Mouse (Mus musculus) CH12.LX (cell line): ENCODE measurements around the gene Anapc16. TPM values are rescaled to one million over a fixed set of nuclear protein-coding genes. Genes with fewer than 3 reads are reported as not detected.

ENCODE experiments used
- DNase-seq: peaks from one replicate; pipeline ENCODE4 v3.0.0-alpha.2; 2013; ENCODE audit errors: extremely low read depth
- H3K27ac ChIP-seq: 2 replicates; pipeline ENCODE4 v1.5.1; 2012; ENCODE audit warnings: low read depth, mild to moderate bottlenecking, control low read depth, moderate library complexity; ENCODE audit not compliant: insufficient read depth
- H3K27me3 ChIP-seq: replicated peaks from 2 replicates; pipeline ENCODE3; 2012; ENCODE audit warnings: inconsistent platforms
- H3K36me3 ChIP-seq, 2 experiments: replicated peaks in 1 of 2; 2 replicates each; pipeline versions ENCODE3 to v1.6.1; 2012; ENCODE audit warnings: inconsistent platforms in 1 of 2, low read length in 1 of 2, mild to moderate bottlenecking in 1 of 2, mixed read lengths in 1 of 2, moderate library complexity in 1 of 2; ENCODE audit not compliant: control insufficient read depth in 1 of 2, insufficient read depth in 1 of 2
- H3K4me1 ChIP-seq, 2 experiments: 2 replicates each; pipeline ENCODE4 v1.6.1; 2012; ENCODE audit warnings: inconsistent platforms in 1 of 2, moderate library complexity in 1 of 2; ENCODE audit not compliant: insufficient read depth in 2 of 2, control insufficient read depth in 1 of 2
- H3K4me2 ChIP-seq: 2 replicates; pipeline ENCODE4 v1.6.1; 2012; ENCODE audit warnings: low read depth, mild to moderate bottlenecking, control low read depth; ENCODE audit not compliant: poor library complexity, insufficient read depth, severe bottlenecking
- H3K4me3 ChIP-seq, 3 experiments: fragments of 150-350 bp in 1 of 3; sonication (generic) in 1 of 3; replicated peaks in 1 of 3; 2 replicates each; pipeline versions ENCODE3 to v1.5.1; 2011 to 2012; ENCODE audit warnings: low read depth in 2 of 3, low read length in 2 of 3, mild to moderate bottlenecking in 2 of 3, moderate library complexity in 2 of 3, control low read depth in 1 of 3, improper control_type of control experiment in 1 of 3, inconsistent platforms in 1 of 3, mixed read lengths in 1 of 3; ENCODE audit not compliant: poor library complexity in 1 of 3
- H3K79me2 ChIP-seq: replicated peaks from 2 replicates; pipeline ENCODE4 v1.6.1; 2012; ENCODE audit warnings: mild to moderate bottlenecking, moderate library complexity; ENCODE audit not compliant: control insufficient read depth, poor library complexity, insufficient read depth, severe bottlenecking; ENCODE audit errors: extremely low read depth
- H3K9ac ChIP-seq: 2 replicates; pipeline ENCODE4 v1.6.1; 2012; ENCODE audit warnings: low read depth, mild to moderate bottlenecking, control low read depth, moderate library complexity; ENCODE audit not compliant: insufficient read depth
- H3K9me3 ChIP-seq: replicated peaks from 2 replicates; pipeline ENCODE3; 2012; ENCODE audit warnings: low read length, inconsistent platforms, mixed read lengths
- CHD1 ChIP-seq: IDR thresholded peaks from 2 replicates; pipeline ENCODE4 v1.6.1; 2012; ENCODE audit warnings: low read depth, low read length, improper control_type of control experiment, inconsistent platforms
- E2F4 ChIP-seq: IDR thresholded peaks from 2 replicates; pipeline ENCODE4 v1.6.1; 2011; ENCODE audit warnings: low read depth, low read length, improper control_type of control experiment; ENCODE audit not compliant: insufficient replicate concordance
- ELF1 ChIP-seq: IDR thresholded peaks from 2 replicates; pipeline ENCODE4 v1.6.1; 2014; ENCODE audit warnings: low read depth, mild to moderate bottlenecking, inconsistent platforms, low read length, improper control_type of control experiment
- EP300 ChIP-seq: IDR thresholded peaks from 2 replicates; pipeline ENCODE4 v1.6.1; 2011; ENCODE audit warnings: low read length, improper control_type of control experiment
- ETS1 ChIP-seq: conservative IDR thresholded peaks from 2 replicates; pipeline ENCODE4 v1.6.1; 2012; ENCODE audit warnings: low read depth, mild to moderate bottlenecking, inconsistent platforms, low read length, improper control_type of control experiment, moderate library complexity
- HCFC1 ChIP-seq: IDR thresholded peaks from 2 replicates; pipeline ENCODE4 v1.6.1; 2012; ENCODE audit warnings: low read depth, mild to moderate bottlenecking, inconsistent platforms, low read length, improper control_type of control experiment
- MAFK ChIP-seq: IDR thresholded peaks from 2 replicates; pipeline ENCODE4 v1.6.1; 2011; ENCODE audit warnings: low read length, improper control_type of control experiment; ENCODE audit not compliant: insufficient replicate concordance
- MAX ChIP-seq: IDR thresholded peaks from 2 replicates; pipeline ENCODE4 v1.6.1; 2011; ENCODE audit warnings: low read length, improper control_type of control experiment
- MAZ ChIP-seq: IDR thresholded peaks from 2 replicates; pipeline ENCODE4 v1.6.1; 2012; ENCODE audit warnings: low read depth, mild to moderate bottlenecking, inconsistent platforms, low read length, improper control_type of control experiment, moderate library complexity
- NRF1 ChIP-seq: IDR thresholded peaks from 2 replicates; pipeline ENCODE4 v1.6.1; 2014; ENCODE audit warnings: low read depth, mild to moderate bottlenecking, inconsistent platforms, low read length, improper control_type of control experiment, moderate library complexity
- PAX5 ChIP-seq: IDR thresholded peaks from 2 replicates; pipeline ENCODE4 v1.6.1; 2012; ENCODE audit warnings: low read length, inconsistent platforms, mixed read lengths
- POLR2A ChIP-seq: IDR thresholded peaks from 2 replicates; pipeline ENCODE4 v1.6.1; 2011; ENCODE audit warnings: low read depth, mild to moderate bottlenecking, improper control_type of control experiment, low read length
- POLR2AphosphoS2 ChIP-seq: IDR thresholded peaks from 2 replicates; pipeline ENCODE4 v1.6.1; 2011; ENCODE audit warnings: low read depth, low read length, improper control_type of control experiment
- RAD21 ChIP-seq: IDR thresholded peaks from 2 replicates; pipeline ENCODE4 v1.6.1; 2011; ENCODE audit warnings: low read depth, mild to moderate bottlenecking, low read length, improper control_type of control experiment, moderate library complexity
- RCOR1 ChIP-seq: conservative IDR thresholded peaks from 2 replicates; pipeline ENCODE4 v1.6.1; 2012; ENCODE audit warnings: low read depth, mild to moderate bottlenecking, inconsistent platforms, low read length, improper control_type of control experiment
- SIN3A ChIP-seq: IDR thresholded peaks from 2 replicates; pipeline ENCODE4 v1.6.1; 2012; ENCODE audit warnings: low read length, improper control_type of control experiment, inconsistent platforms
- TCF12 ChIP-seq: IDR thresholded peaks from 2 replicates; pipeline ENCODE4 v1.6.1; 2014; ENCODE audit warnings: low read depth, mild to moderate bottlenecking, inconsistent platforms, low read length, improper control_type of control experiment
- dilution Hi-C: fragments of 300-500 bp; cut with MboI; formaldehyde crosslinking; loops from 2 replicates; pipeline ENCODE4 v1.14.3; 2020; ENCODE audit warnings: low sequenced_read_pairs; ENCODE audit not compliant: extremely low pct_unique_long_range_greater_than_20kb, extremely low pct_ligation_motif_present
- in situ Hi-C: fragments of 300-500 bp; cut with MboI; formaldehyde crosslinking; loops from 3 replicates; pipeline ENCODE4 v1.14.3; 2019; ENCODE audit warnings: low sequenced_read_pairs, low pct_ligation_motif_present, low pct_unique_long_range_greater_than_20kb, mixed read lengths
- polyA plus RNA-seq: library from polyadenylated mRNA; unstranded; fragments of >175 nt; gene quantifications from 2 replicates; pipeline ENCODE4 v1.2.1, GENCODE M21; 2012; ENCODE audit warnings: low read depth; ENCODE audit not compliant: insufficient read length
- total RNA-seq, 2 experiments: library from RNA; depleted of rRNA; stranded (reverse); fragments of 300-350 nt in 1 of 2; fragments of >200 nt in 1 of 2; gene quantifications; 2 replicates each; pipeline ENCODE4 v1.2.3; 2012 to 2014

The Anapc16 gene
- total and polyA plus RNA-seq, 3 experiments, result 43.9 to 67.6 (median 64.9) TPM

DNA sequence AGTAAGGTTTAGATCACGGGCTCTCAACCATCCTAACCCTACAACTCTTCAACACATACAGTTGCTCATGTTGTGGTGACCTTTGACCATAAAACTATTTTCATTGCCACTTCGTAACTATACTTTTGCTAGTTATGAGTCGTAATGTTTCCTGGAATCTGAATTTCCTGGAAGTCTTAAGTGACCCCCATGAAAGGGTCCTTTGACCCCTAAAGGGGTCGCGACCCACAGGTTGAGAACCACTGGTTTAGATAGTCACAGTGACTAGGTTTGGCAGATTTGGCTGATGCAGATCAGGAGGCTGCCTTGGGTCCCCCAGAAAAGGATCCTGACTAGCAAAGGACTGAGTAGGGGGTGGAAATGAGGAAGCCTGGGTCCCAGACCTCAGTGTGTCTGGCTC lies 64.3 kb downstream of the Anapc16 start:
- in situ Hi-C loops, result no loop called here
- TF ChIP-seq TCF12 (no peak), NRF1 (no peak), MAX (no peak), E2F4 (no peak), PAX5 (no peak), HCFC1 (no peak), ETS1 (no peak), ELF1 (no peak), EP300 (no peak), SIN3A (no peak), MAFK (no peak), MAZ (no peak), POLR2AphosphoS2 (no peak), CHD1 (no peak), POLR2A (no peak), RAD21 (no peak), RCOR1 (no peak)
- Histone ChIP-seq H3K27ac (no peak overlapping the region), H3K4me2 (no peak overlapping the region), H3K27me3 (no peaks in the 10 kb centered on the region), H3K9me3 (no peaks in the 10 kb centered on the region), H3K4me1 (peaks cover 18 to 49% of the 10 kb centered on the region in 2 experiments), H3K4me3 (no peak overlapping the region), H3K36me3 (no peaks in the 10 kb centered on the region), H3K9ac (no peak overlapping the region), H3K79me2 (no peaks in the 10 kb centered on the region)
- DNase-seq, result no peak
- dilution Hi-C loops, result no loop called here

Other genes starting within 250 kb of the Anapc16 start
- gene Dnajb12, start 123.6 kb downstream of the Anapc16 start, total RNA-seq (2012; rRNA removed), result 17.0 and 21.5 TPM in 2 replicates
- gene Dnajb12, start 123.6 kb downstream of the Anapc16 start, total RNA-seq (2014; rRNA removed), result 13.1 and 13.9 TPM in 2 replicates
- 30.3 and 35.9 TPM in 2 replicates for gene Dnajb12, start 123.6 kb downstream of the Anapc16 start, polyA plus RNA-seq
- gene Ddit4, start 51.3 kb downstream of the Anapc16 start, total RNA-seq (2012; rRNA removed), result 45.7 and 136 TPM in 2 replicates
- gene Ddit4, start 51.3 kb downstream of the Anapc16 start, total RNA-seq (2014; rRNA removed), result 37.5 and 50.6 TPM in 2 replicates
- gene Ddit4, start 51.3 kb downstream of the Anapc16 start, polyA plus RNA-seq, result 38.9 and 39.5 TPM in 2 replicates
- 18.1 and 25.4 TPM in 2 replicates for gene Ascc1, start 330 bp downstream of the Anapc16 start, total RNA-seq (2012; rRNA removed)
- 20.1 and 21.0 TPM in 2 replicates for gene Ascc1, start 330 bp downstream of the Anapc16 start, total RNA-seq (2014; rRNA removed)
- 25.5 and 30.7 TPM in 2 replicates for gene Ascc1, start 330 bp downstream of the Anapc16 start, polyA plus RNA-seq
- 0.08 and 0.13 TPM in 2 replicates for gene Spock2, start 103.1 kb upstream of the Anapc16 start, total RNA-seq (2012; rRNA removed)
- gene Spock2, start 103.1 kb upstream of the Anapc16 start, total RNA-seq (2014; rRNA removed), result not detected in 2 replicates
- gene Spock2, start 103.1 kb upstream of the Anapc16 start, polyA plus RNA-seq, result 0.10 and 0.11 TPM in 2 replicates
- gene Chst3, start 216.1 kb upstream of the Anapc16 start, total RNA-seq (2012; rRNA removed), result 4.4 and 5.2 TPM in 2 replicates
- gene Chst3, start 216.1 kb upstream of the Anapc16 start, total RNA-seq (2014; rRNA removed), result 7.4 and 7.5 TPM in 2 replicates
- gene Chst3, start 216.1 kb upstream of the Anapc16 start, polyA plus RNA-seq, result 11.0 and 12.2 TPM in 2 replicates